13 mouse cellular contexts compared by ENCODE assay signal in the genomic region with DNA sequence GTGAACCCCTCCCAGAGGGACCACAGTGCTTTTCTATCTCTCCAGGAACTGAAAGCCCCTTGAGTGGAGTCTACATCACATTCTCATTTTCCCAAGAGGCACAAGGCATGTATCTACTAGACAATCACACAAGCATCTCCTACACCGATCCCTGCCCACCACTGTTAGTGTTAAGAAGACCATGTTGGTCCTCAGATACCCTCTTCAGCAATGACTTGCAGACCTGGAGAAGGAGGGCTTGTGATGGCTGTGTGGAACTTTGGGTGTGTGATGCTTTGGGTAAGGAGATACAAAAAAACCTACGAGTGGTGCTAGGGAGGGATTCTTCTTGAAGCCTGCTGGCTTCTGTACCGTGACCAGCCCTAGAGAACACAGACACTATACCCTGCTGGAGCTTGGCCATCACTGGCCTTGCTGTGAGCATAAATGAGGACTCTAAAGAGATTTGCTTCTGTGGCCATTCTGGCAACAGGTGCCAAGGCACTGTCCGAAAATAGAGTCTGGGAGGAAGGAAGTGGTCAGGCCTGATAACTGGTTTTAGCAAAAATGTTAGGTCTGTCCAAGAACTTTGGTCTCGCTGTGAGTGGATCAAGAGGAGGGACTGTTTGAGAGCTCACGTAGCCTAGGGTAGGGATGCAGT.
DNase-seq lines count a peak whose midpoint lies in the region; ATAC-seq and TF ChIP-seq lines count a peak whose summit lies in the region.
"Had no signal": no experiment of that assay in that cellular context is flagged by ENCODE, and none has a peak within 500 bp of the region (broad histone marks: within the 10 kb centered on the region; RNA-seq: fewer than 3 reads in every experiment).

No protein-coding gene starts in this region.

- no peak for TF ChIP-seq CTCF in kidney, adult 2 months (conservative IDR thresholded peaks at IDR 0.05; ENCODE audit: insufficient read depth, insufficient read length, low read depth, low read length)
- no peak for TF ChIP-seq CTCF in C2C12 (IDR thresholded peaks at IDR 0.05; ENCODE audit: control insufficient read depth, insufficient read depth, insufficient read length)

- no peaks in the 10 kb centered on the region for H3K9me3 ChIP-seq in intestine, embryonic 16.5 days (ENCODE audit: control insufficient read depth, low read length)
- H3K9me3 ChIP-seq: embryonic facial prominence, embryonic 13.5 days; G1E had no signal

- H3ac ChIP-seq in C2C12 (ENCODE audit: control insufficient read depth, insufficient read length, low read depth) = no peak overlapping the region

- H3K79me2 ChIP-seq in C2C12 (ENCODE audit: control insufficient read depth, insufficient read depth) = no peaks in the 10 kb centered on the region

- WGBS in kidney, adult 2 months = 68% methylated on average over 6 of the region's 6 CpGs
- 87% methylated on average over 6 of the region's 6 CpGs for WGBS in intestine, embryonic 16.5 days

- H3K9ac ChIP-seq in intestine, embryonic 16.5 days (ENCODE audit: low read depth, low read length) = no peak overlapping the region
- H3K9ac ChIP-seq: embryonic facial prominence, embryonic 13.5 days had no signal

- no peak for ATAC-seq in intestine, embryonic 16.5 days
- ATAC-seq: forebrain, embryonic 16.5 days had no signal

- H3K27ac ChIP-seq in kidney, adult 2 months (ENCODE audit: insufficient read depth, low read depth, low read length) = no peak overlapping the region
- H3K27ac ChIP-seq in intestine, embryonic 16.5 days (ENCODE audit: low read length) = peak overlapping the region; percentile 96; the same call in 1 of the 2 replicates
- H3K27ac ChIP-seq: embryonic facial prominence, embryonic 13.5 days had no signal

- no peaks in the 10 kb centered on the region for H3K79me3 ChIP-seq in C2C12 (ENCODE audit: low read depth)

- peaks cover 4% of the 10 kb centered on the region; the same call in 1 of the 2 replicates for H3K36me3 ChIP-seq in kidney, adult 2 months (ENCODE audit: control insufficient read depth, insufficient read depth, low read length)
- H3K36me3 ChIP-seq in C2C12 (ENCODE audit: control insufficient read depth, insufficient read depth) = peaks cover 23% of the 10 kb centered on the region
- peaks cover 7% of the 10 kb centered on the region for H3K36me3 ChIP-seq in intestine, embryonic 16.5 days (ENCODE audit: control insufficient read depth, insufficient read depth, low read length)

- DNase-seq in kidney, adult 2 months = peak; percentile 58
- DNase-seq in kidney, postnatal 10 days = no peak
- DNase-seq in 416B (ENCODE audit: low read depth) = peak; percentile 89
- no peak for DNase-seq in embryo, embryonic 11 days
- no peak for DNase-seq in cerebellum, adult 8-10 months
- DNase-seq in embryo, embryonic 10.5 days (ENCODE audit: low spot score) = no peak
- DNase-seq: cerebellum, adult 11 months; kidney, postnatal 14 days had no signal

- no peak overlapping the region for H3K4me3 ChIP-seq in kidney, adult 2 months (ENCODE audit: insufficient read depth, low read depth, low read length)
- H3K4me3 ChIP-seq in C2C12 (ENCODE audit: insufficient read depth, poor library complexity, severe bottlenecking) = no peak overlapping the region
- H3K4me3 ChIP-seq in intestine, embryonic 16.5 days (ENCODE audit: low read length) = no peak overlapping the region
- H3K4me3 ChIP-seq: embryonic facial prominence, embryonic 13.5 days had no signal

- no peak overlapping the region for H3K4me2 ChIP-seq in intestine, embryonic 16.5 days (ENCODE audit: low read depth, low read length)
- H3K4me2 ChIP-seq: embryonic facial prominence, embryonic 13.5 days had no signal

- no peak for TF ChIP-seq POLR2A in kidney, adult 2 months (IDR thresholded peaks at IDR 0.05; ENCODE audit: low read depth, low read length)

- no peaks in the 10 kb centered on the region for H3K27me3 ChIP-seq in kidney, adult 2 months (replicated peaks; ENCODE audit: control insufficient read depth, insufficient read depth, low read length)
- H3K27me3 ChIP-seq in C2C12 (ENCODE audit: control insufficient read depth, insufficient read depth, insufficient read length) = no peaks in the 10 kb centered on the region
- H3K27me3 ChIP-seq in intestine, embryonic 16.5 days (replicated peaks; ENCODE audit: control insufficient read depth, insufficient read depth, low read length) = no peaks in the 10 kb centered on the region
- H3K27me3 ChIP-seq: embryonic facial prominence, embryonic 13.5 days had no signal

- H3K4me1 ChIP-seq in kidney, adult 2 months (ENCODE audit: control insufficient read depth, insufficient read depth, low read length) = peaks cover 22% of the 10 kb centered on the region
- H3K4me1 ChIP-seq in intestine, embryonic 16.5 days (ENCODE audit: control insufficient read depth, insufficient read depth, low read length) = peaks cover 22% of the 10 kb centered on the region

TF ChIP-seq in C2C12, 6 proteins besides CTCF, POLR2A, EP300 and RAD21:
- TF ChIP-seq MYOG (IDR thresholded peaks at IDR 0.05; ENCODE audit: control insufficient read depth, extremely low read depth, insufficient read length) (no peak), MYOD1 (IDR thresholded peaks at IDR 0.05; ENCODE audit: control insufficient read depth, insufficient read length, low read depth) (peak; percentile 34), CEBPB (IDR thresholded peaks at IDR 0.05; ENCODE audit: low read depth) (no peak), USF1 (IDR thresholded peaks at IDR 0.05; ENCODE audit: low read depth) (no peak)
TF ChIP-seq in C2C12: peak in this region for 1.

Comparison
In these comparisons a context has a peak if more than half of its experiments do, and no peak if none do; other contexts are left out.
1. DNase-seq: peak in kidney, adult 2 months (single experiment) and 416B (single experiment); none in kidney, postnatal 10 days (single experiment), embryo, embryonic 11 days (single experiment), cerebellum, adult 8-10 months (single experiment) and embryo, embryonic 10.5 days (single experiment).